Mouse (Mus musculus): ENCODE results near the gene Slc17a3. TPM values are rescaled to one million over a fixed set of nuclear protein-coding genes. Genes with fewer than 3 reads are reported as not detected.

Slc17a3 gene
- polyA plus RNA-seq, 1 experiment from 2014 or later: 0.35 TPM

DNA sequence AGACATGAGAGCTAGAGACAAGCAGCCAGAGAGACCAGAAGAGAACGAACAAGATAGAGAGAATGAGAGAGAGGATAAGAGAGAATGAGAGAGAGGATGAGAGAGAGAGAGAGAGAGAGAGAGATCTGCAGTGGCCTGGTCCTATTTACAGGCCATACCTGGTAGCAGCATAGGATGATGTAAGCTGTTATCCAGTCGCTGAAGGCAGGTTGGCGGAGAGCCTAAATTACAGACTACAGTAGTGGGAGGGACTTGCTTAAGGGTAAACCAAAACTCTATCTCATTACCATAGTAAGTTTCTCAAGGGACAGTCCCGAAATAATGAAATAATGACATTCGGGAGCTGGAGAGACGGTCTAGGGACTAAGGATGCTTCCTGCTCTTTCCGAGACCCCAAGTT, 28.2 kb downstream of the Slc17a3 start, which contains the start of gene Slc17a1:
Gene Slc17a1 (plus strand): TSS at position 346 of the 400 bp plus-strand sequence.
- no peak for ATAC-seq
- WGBS: 84% methylated on average over 7 of the region's 7 CpGs

GRCm38 (mm10) chr13:23868790-23869533, 29.7 kb downstream of the Slc17a3 start:
- 84% methylated on average over 8 of the region's 8 CpGs for WGBS
- H3K4me1 ChIP-seq (ENCODE audit: control insufficient read depth, insufficient read depth, low read length): 0 out of 2 replicates have a peak, but pooled peaks cover 6% of the 10 kb centered on the region
- no peak overlapping the region for H3K4me3 ChIP-seq (ENCODE audit: low read length)
- H3K27me3 ChIP-seq (replicated peaks; ENCODE audit: control insufficient read depth, insufficient read depth, low read length): no peaks in the 10 kb centered on the region
- peak; percentile 67; the same call in 1 of the 2 replicates for ATAC-seq
- no peaks in the 10 kb centered on the region for H3K36me3 ChIP-seq (ENCODE audit: control insufficient read depth, insufficient read depth, low read length)
- no peak overlapping the region for H3K9ac ChIP-seq (ENCODE audit: low read depth, low read length)
- no peak overlapping the region for H3K27ac ChIP-seq (ENCODE audit: low read length)
- H3K9me3 ChIP-seq (ENCODE audit: control insufficient read depth, low read length): no peaks in the 10 kb centered on the region
- no peak overlapping the region for H3K4me2 ChIP-seq (ENCODE audit: low read depth, low read length)

More for the DNA sequence above, 28.2 kb downstream of the Slc17a3 start, which contains the start of gene Slc17a1:
- Histone ChIP-seq H3K4me3 (ENCODE audit: low read length) (no peak within 1 kb of the TSS), H3K4me1 (ENCODE audit: control insufficient read depth, insufficient read depth, low read length) (0 out of 2 replicates have a peak, but pooled peaks cover 6% of the 10 kb centered on the region), H3K36me3 (ENCODE audit: control insufficient read depth, insufficient read depth, low read length) (no peaks in the 10 kb centered on the region), H3K9ac (ENCODE audit: low read depth, low read length) (no peak within 1 kb of the TSS), H3K4me2 (ENCODE audit: low read depth, low read length) (no peak within 1 kb of the TSS), H3K27me3 (replicated peaks; ENCODE audit: control insufficient read depth, insufficient read depth, low read length) (no peaks in the 10 kb centered on the region), H3K27ac (ENCODE audit: low read length) (no peak within 1 kb of the TSS), H3K9me3 (ENCODE audit: control insufficient read depth, low read length) (no peaks in the 10 kb centered on the region)

GRCm38 (mm10) chr13:23869996-23870395, 30.8 kb downstream of the Slc17a3 start:
- H3K27ac ChIP-seq (ENCODE audit: low read length): no peak overlapping the region
- no peak overlapping the region for H3K4me3 ChIP-seq (ENCODE audit: low read length)
- no peak overlapping the region for H3K9ac ChIP-seq (ENCODE audit: low read depth, low read length)
- 70% methylated on average over 3 of the region's 3 CpGs for WGBS
- no peaks in the 10 kb centered on the region for H3K36me3 ChIP-seq (ENCODE audit: control insufficient read depth, insufficient read depth, low read length)
- no peaks in the 10 kb centered on the region for H3K27me3 ChIP-seq (replicated peaks; ENCODE audit: control insufficient read depth, insufficient read depth, low read length)
- 0 out of 2 replicates have a peak, but pooled peaks cover 6% of the 10 kb centered on the region for H3K4me1 ChIP-seq (ENCODE audit: control insufficient read depth, insufficient read depth, low read length)
- H3K9me3 ChIP-seq (ENCODE audit: control insufficient read depth, low read length): no peaks in the 10 kb centered on the region
- H3K4me2 ChIP-seq (ENCODE audit: low read depth, low read length): no peak overlapping the region
- no peak for ATAC-seq

DNA sequence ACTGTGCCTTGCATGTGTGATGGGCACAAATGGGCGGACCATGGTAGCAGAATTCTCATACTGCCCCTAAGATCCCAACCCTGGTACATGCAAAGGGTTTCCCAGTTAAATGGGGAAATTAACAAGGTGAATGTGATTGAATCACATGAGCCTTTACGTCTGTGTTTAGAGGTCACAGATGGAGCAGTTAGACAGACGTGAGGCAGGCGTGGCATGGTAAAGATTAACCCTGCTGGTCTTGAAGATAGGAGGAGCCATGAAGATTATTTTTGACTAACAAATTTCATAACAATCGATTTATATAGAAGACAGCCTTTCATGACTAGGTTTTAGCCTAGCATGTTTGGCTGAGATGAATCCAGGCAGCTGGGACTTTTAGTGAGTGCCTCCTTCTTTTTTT, 33.9 kb downstream of the Slc17a3 start:
- H3K4me1 ChIP-seq (ENCODE audit: control insufficient read depth, insufficient read depth, low read length): no peaks in the 10 kb centered on the region
- no peak overlapping the region for H3K4me3 ChIP-seq (ENCODE audit: low read length)
- H3K36me3 ChIP-seq (ENCODE audit: control insufficient read depth, insufficient read depth, low read length): no peaks in the 10 kb centered on the region
- ATAC-seq: no peak
- H3K27ac ChIP-seq (ENCODE audit: low read length): no peak overlapping the region
- no peak overlapping the region for H3K9ac ChIP-seq (ENCODE audit: low read depth, low read length)
- H3K27me3 ChIP-seq (replicated peaks; ENCODE audit: control insufficient read depth, insufficient read depth, low read length): no peaks in the 10 kb centered on the region
- H3K9me3 ChIP-seq (ENCODE audit: control insufficient read depth, low read length): no peaks in the 10 kb centered on the region
- WGBS: 59% methylated on average over 5 of the region's 5 CpGs
- H3K4me2 ChIP-seq (ENCODE audit: low read depth, low read length): no peak overlapping the region

GRCm38 (mm10) chr13:23879106-23879505, 39.9 kb downstream of the Slc17a3 start:
- Histone ChIP-seq H3K36me3 (ENCODE audit: control insufficient read depth, insufficient read depth, low read length) (no peaks in the 10 kb centered on the region), H3K27ac (ENCODE audit: low read length) (no peak overlapping the region), H3K4me2 (ENCODE audit: low read depth, low read length) (no peak overlapping the region), H3K4me3 (ENCODE audit: low read length) (no peak overlapping the region), H3K27me3 (replicated peaks; ENCODE audit: control insufficient read depth, insufficient read depth, low read length) (no peaks in the 10 kb centered on the region), H3K9ac (ENCODE audit: low read depth, low read length) (no peak overlapping the region), H3K4me1 (ENCODE audit: control insufficient read depth, insufficient read depth, low read length) (no peaks in the 10 kb centered on the region), H3K9me3 (ENCODE audit: control insufficient read depth, low read length) (no peaks in the 10 kb centered on the region)
- WGBS: 76% methylated on average over 3 of the region's 3 CpGs
- ATAC-seq: no peak

- Histone ChIP-seq H3K4me2 (ENCODE audit: low read depth, low read length) (no peak overlapping the region), H3K9ac (ENCODE audit: low read depth, low read length) (no peak overlapping the region), H3K27me3 (replicated peaks; ENCODE audit: control insufficient read depth, insufficient read depth, low read length) (no peaks in the 10 kb centered on the region), H3K27ac (ENCODE audit: low read length) (no peak overlapping the region), H3K4me3 (ENCODE audit: low read length) (no peak overlapping the region), H3K9me3 (ENCODE audit: control insufficient read depth, low read length) (no peaks in the 10 kb centered on the region), H3K36me3 (ENCODE audit: control insufficient read depth, insufficient read depth, low read length) (no peaks in the 10 kb centered on the region), H3K4me1 (ENCODE audit: control insufficient read depth, insufficient read depth, low read length) (no peaks in the 10 kb centered on the region)
- WGBS: 78% methylated on average over 5 of the region's 5 CpGs
- no peak for ATAC-seq
These were observed 40.4 kb downstream of the Slc17a3 start for GRCm38 (mm10) chr13:23879636-23880035.

- 26% methylated on average over 2 of the region's 2 CpGs for WGBS
- no peak overlapping the region for H3K9ac ChIP-seq (ENCODE audit: low read depth, low read length)
- no peaks in the 10 kb centered on the region for H3K9me3 ChIP-seq (ENCODE audit: control insufficient read depth, low read length)
- H3K4me2 ChIP-seq (ENCODE audit: low read depth, low read length): no peak overlapping the region
- no peak for ATAC-seq
- H3K36me3 ChIP-seq (ENCODE audit: control insufficient read depth, insufficient read depth, low read length): no peaks in the 10 kb centered on the region
- no peaks in the 10 kb centered on the region for H3K27me3 ChIP-seq (replicated peaks; ENCODE audit: control insufficient read depth, insufficient read depth, low read length)
- H3K4me1 ChIP-seq (ENCODE audit: control insufficient read depth, insufficient read depth, low read length): no peaks in the 10 kb centered on the region
- H3K4me3 ChIP-seq (ENCODE audit: low read length): no peak overlapping the region
- no peak overlapping the region for H3K27ac ChIP-seq (ENCODE audit: low read length)
These were observed 46.3 kb downstream of the Slc17a3 start for GRCm38 (mm10) chr13:23885540-23885939.

DNA sequence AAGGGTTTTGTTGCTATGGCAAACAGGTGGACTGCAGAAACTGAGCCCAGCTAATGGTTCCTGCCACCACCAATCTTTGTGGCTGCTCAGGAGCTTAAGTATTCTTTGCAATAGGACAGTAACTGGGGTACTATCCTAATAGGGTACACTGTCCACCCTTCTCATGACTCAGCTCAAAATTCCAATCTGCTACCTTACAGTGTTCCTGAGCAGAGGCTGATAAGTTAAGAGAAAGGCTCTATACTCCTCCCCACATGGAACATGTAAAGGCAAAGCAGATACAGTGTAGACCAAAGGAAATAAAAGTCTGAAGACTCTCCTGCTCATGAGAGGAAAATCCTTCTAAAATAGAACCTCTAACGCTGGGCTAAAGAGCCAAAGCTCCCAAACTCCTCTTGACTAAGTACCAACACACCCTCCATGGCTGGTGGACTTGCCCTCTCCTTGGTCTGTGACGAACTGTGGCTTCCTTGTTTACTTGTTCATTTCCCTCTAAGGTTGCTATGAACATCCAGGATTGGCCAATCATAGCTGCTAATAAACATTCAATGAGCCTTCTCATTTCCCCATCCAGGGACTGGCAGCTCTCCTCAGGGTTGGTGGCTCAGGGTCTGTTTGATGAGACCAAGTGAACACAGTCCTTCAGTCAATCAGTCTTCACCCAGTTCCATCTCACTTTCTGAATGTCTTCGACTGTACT, 47.9 kb downstream of the Slc17a3 start:
- no peaks in the 10 kb centered on the region for H3K9me3 ChIP-seq (ENCODE audit: control insufficient read depth, low read length)
- H3K27ac ChIP-seq (ENCODE audit: low read length): no peak overlapping the region
- WGBS: 82% methylated on average over 3 of the region's 3 CpGs
- no peaks in the 10 kb centered on the region for H3K4me1 ChIP-seq (ENCODE audit: control insufficient read depth, insufficient read depth, low read length)
- H3K36me3 ChIP-seq (ENCODE audit: control insufficient read depth, insufficient read depth, low read length): no peaks in the 10 kb centered on the region
- H3K9ac ChIP-seq (ENCODE audit: low read depth, low read length): no peak overlapping the region
- no peak overlapping the region for H3K4me2 ChIP-seq (ENCODE audit: low read depth, low read length)
- no peaks in the 10 kb centered on the region for H3K27me3 ChIP-seq (replicated peaks; ENCODE audit: control insufficient read depth, insufficient read depth, low read length)
- no peak overlapping the region for H3K4me3 ChIP-seq (ENCODE audit: low read length)
- no peak for ATAC-seq

GRCm38 (mm10) chr13:23889011-23889605, 49.9 kb downstream of the Slc17a3 start:
- no peak overlapping the region for H3K4me3 ChIP-seq (ENCODE audit: low read length)
- ATAC-seq: no peak
- 58% methylated on average over 6 of the region's 6 CpGs for whole genome bisulfite sequencing
- H3K27ac ChIP-seq (ENCODE audit: low read length): no peak overlapping the region
- H3K4me1 ChIP-seq (ENCODE audit: control insufficient read depth, insufficient read depth, low read length): no peaks in the 10 kb centered on the region
- no peaks in the 10 kb centered on the region for H3K27me3 ChIP-seq (replicated peaks; ENCODE audit: control insufficient read depth, insufficient read depth, low read length)
- no peaks in the 10 kb centered on the region for H3K36me3 ChIP-seq (ENCODE audit: control insufficient read depth, insufficient read depth, low read length)
- no peaks in the 10 kb centered on the region for H3K9me3 ChIP-seq (ENCODE audit: control insufficient read depth, low read length)
- no peak overlapping the region for H3K9ac ChIP-seq (ENCODE audit: low read depth, low read length)
- H3K4me2 ChIP-seq (ENCODE audit: low read depth, low read length): no peak overlapping the region
